Mouse (Mus musculus): ENCODE data around the gene Ahcyl2. TPM values are rescaled to one million over a fixed set of nuclear protein-coding genes. Genes with fewer than 3 reads are reported as not detected.

Ahcyl2 gene
- polyA plus RNA-seq, 2 experiments: 20.8 to 23.3 TPM

GRCm38 (mm10) chr6:29851873-29852272 lies 84.1 kb downstream of the Ahcyl2 start:
- H3K36me3 ChIP-seq (ENCODE audit: control insufficient read depth, insufficient read depth, low read length): no peaks in the 10 kb centered on the region
- H3K27ac ChIP-seq (replicated peaks; ENCODE audit: low read depth, low read length): no peak overlapping the region
- no peak overlapping the region for H3K4me2 ChIP-seq (replicated peaks; ENCODE audit: low read depth, low read length, severe bottlenecking)
- no peak overlapping the region for H3K9ac ChIP-seq (ENCODE audit: low read depth, low read length, severe bottlenecking)
- H3K4me3 ChIP-seq (replicated peaks; ENCODE audit: low read length): no peak overlapping the region
- H3K27me3 ChIP-seq (ENCODE audit: control insufficient read depth, insufficient read depth, low read length): no peaks in the 10 kb centered on the region
- H3K4me1 ChIP-seq (ENCODE audit: control insufficient read depth, insufficient read depth, low read length): 0 out of 2 replicates have a peak, but pooled peaks cover 3% of the 10 kb centered on the region
- no peak for ATAC-seq (ENCODE audit: low FRiP score, low read depth)
- no peaks in the 10 kb centered on the region for H3K9me3 ChIP-seq (ENCODE audit: control insufficient read depth, low read length)
- WGBS: 87% methylated on average over 3 of the region's 3 CpGs
- no peak for TF ChIP-seq POLR2A (IDR thresholded peaks at IDR 0.05; ENCODE audit: borderline replicate concordance, extremely low read depth, insufficient read depth, insufficient read length)
- no peak for DNase-seq (ENCODE audit: low spot score)

GRCm38 (mm10) chr6:29853213-29853899 lies 85.5 kb downstream of the Ahcyl2 start:
- TF ChIP-seq POLR2A (IDR thresholded peaks at IDR 0.05; ENCODE audit: borderline replicate concordance, extremely low read depth, insufficient read depth, insufficient read length): no peak
- peak overlapping the region; percentile 38 for H3K4me2 ChIP-seq (replicated peaks; ENCODE audit: low read depth, low read length, severe bottlenecking)
- H3K27me3 ChIP-seq (ENCODE audit: control insufficient read depth, insufficient read depth, low read length): no peaks in the 10 kb centered on the region
- WGBS: 28% methylated on average over 12 of the region's 12 CpGs
- H3K9me3 ChIP-seq (ENCODE audit: control insufficient read depth, low read length): no peaks in the 10 kb centered on the region
- no peak overlapping the region for H3K9ac ChIP-seq (ENCODE audit: low read depth, low read length, severe bottlenecking)
- H3K27ac ChIP-seq (replicated peaks; ENCODE audit: low read depth, low read length): no peak overlapping the region
- DNase-seq (ENCODE audit: low spot score) (peak; percentile 85), ATAC-seq (ENCODE audit: low FRiP score, low read depth) (peak; percentile 44; the same call in 1 of the 2 replicates)
- 0 out of 2 replicates have a peak, but pooled peaks cover 3% of the 10 kb centered on the region for H3K4me1 ChIP-seq (ENCODE audit: control insufficient read depth, insufficient read depth, low read length)
- H3K36me3 ChIP-seq (ENCODE audit: control insufficient read depth, insufficient read depth, low read length): no peaks in the 10 kb centered on the region
- 0 out of 2 replicates have a peak overlapping the region, but pooled peaks have one; percentile 8 for H3K4me3 ChIP-seq (replicated peaks; ENCODE audit: low read length)

GRCm38 (mm10) chr6:29853900-29854390 lies 86.1 kb downstream of the Ahcyl2 start:
- Histone ChIP-seq H3K4me2 (replicated peaks; ENCODE audit: low read depth, low read length, severe bottlenecking) (peak overlapping the region; percentile 38; the same call in 1 of the 2 replicates), H3K4me1 (ENCODE audit: control insufficient read depth, insufficient read depth, low read length) (0 out of 2 replicates have a peak, but pooled peaks cover 3% of the 10 kb centered on the region), H3K27ac (replicated peaks; ENCODE audit: low read depth, low read length) (no peak overlapping the region), H3K36me3 (ENCODE audit: control insufficient read depth, insufficient read depth, low read length) (no peaks in the 10 kb centered on the region), H3K4me3 (replicated peaks; ENCODE audit: low read length) (no peak overlapping the region), H3K9me3 (ENCODE audit: control insufficient read depth, low read length) (no peaks in the 10 kb centered on the region), H3K9ac (ENCODE audit: low read depth, low read length, severe bottlenecking) (no peak overlapping the region), H3K27me3 (ENCODE audit: control insufficient read depth, insufficient read depth, low read length) (no peaks in the 10 kb centered on the region)
- DNase-seq (ENCODE audit: low spot score): no peak
- 91% methylated on average over 6 of the region's 6 CpGs for WGBS
- TF ChIP-seq POLR2A (IDR thresholded peaks at IDR 0.05; ENCODE audit: borderline replicate concordance, extremely low read depth, insufficient read depth, insufficient read length): no peak
- ATAC-seq (ENCODE audit: low FRiP score, low read depth): no peak

- peaks cover 5% of the 10 kb centered on the region for H3K4me1 ChIP-seq (ENCODE audit: control insufficient read depth, insufficient read depth, low read length)
- DNase-seq (ENCODE audit: low spot score): no peak
- H3K4me2 ChIP-seq (replicated peaks; ENCODE audit: low read depth, low read length, severe bottlenecking): no peak overlapping the region
- H3K9ac ChIP-seq (ENCODE audit: low read depth, low read length, severe bottlenecking): no peak overlapping the region
- WGBS: 62% methylated on average over 6 of the region's 6 CpGs
- no peak for TF ChIP-seq POLR2A (IDR thresholded peaks at IDR 0.05; ENCODE audit: borderline replicate concordance, extremely low read depth, insufficient read depth, insufficient read length)
- ATAC-seq (ENCODE audit: low FRiP score, low read depth): no peak
- H3K9me3 ChIP-seq (ENCODE audit: control insufficient read depth, low read length): 0 out of 2 replicates have a peak, but pooled peaks cover 3% of the 10 kb centered on the region
- H3K27ac ChIP-seq (replicated peaks; ENCODE audit: low read depth, low read length): no peak overlapping the region
- H3K4me3 ChIP-seq (replicated peaks; ENCODE audit: low read length): no peak overlapping the region
- no peaks in the 10 kb centered on the region for H3K27me3 ChIP-seq (ENCODE audit: control insufficient read depth, insufficient read depth, low read length)
- 0 out of 2 replicates have a peak, but pooled peaks cover 5% of the 10 kb centered on the region for H3K36me3 ChIP-seq (ENCODE audit: control insufficient read depth, insufficient read depth, low read length)
Measured at GRCm38 (mm10) chr6:29858619-29859018, 90.8 kb downstream of the Ahcyl2 start.

- DNase-seq (ENCODE audit: low spot score) (peak; percentile 5), ATAC-seq (ENCODE audit: low FRiP score, low read depth) (no peak)
- no peaks in the 10 kb centered on the region for H3K27me3 ChIP-seq (ENCODE audit: control insufficient read depth, insufficient read depth, low read length)
- WGBS: 26% methylated on average over 4 of the region's 4 CpGs
- peaks cover 5% of the 10 kb centered on the region for H3K4me1 ChIP-seq (ENCODE audit: control insufficient read depth, insufficient read depth, low read length)
- H3K4me2 ChIP-seq (replicated peaks; ENCODE audit: low read depth, low read length, severe bottlenecking): no peak overlapping the region
- H3K9ac ChIP-seq (ENCODE audit: low read depth, low read length, severe bottlenecking): no peak overlapping the region
- no peak for TF ChIP-seq POLR2A (IDR thresholded peaks at IDR 0.05; ENCODE audit: borderline replicate concordance, extremely low read depth, insufficient read depth, insufficient read length)
- H3K9me3 ChIP-seq (ENCODE audit: control insufficient read depth, low read length): 0 out of 2 replicates have a peak, but pooled peaks cover 3% of the 10 kb centered on the region
- peaks cover 7% of the 10 kb centered on the region; the same call in 1 of the 2 replicates for H3K36me3 ChIP-seq (ENCODE audit: control insufficient read depth, insufficient read depth, low read length)
- no peak overlapping the region for H3K27ac ChIP-seq (replicated peaks; ENCODE audit: low read depth, low read length)
- no peak overlapping the region for H3K4me3 ChIP-seq (replicated peaks; ENCODE audit: low read length)
Measured at GRCm38 (mm10) chr6:29859344-29859743, 91.5 kb downstream of the Ahcyl2 start.
